Mouse (Mus musculus): ENCODE measurements at regions not wholly inside any gene's neighbourhood (a gene's known extent, or its start where the extent isn't known, plus 50 kb on each side); places are given as distances from the start of the nearest gene placed in this dataset.

GRCm38 (mm10) chr13:85430821-85431220 is 141.9 kb upstream of the Rasa1 start:
- DNase-seq (ENCODE audit: low spot score): no peak

GRCm38 (mm10) chr13:85430040-85430439 is 141.1 kb upstream of the Rasa1 start:
- DNase-seq (ENCODE audit: low spot score): no peak

GRCm38 (mm10) chr13:85418671-85419070 is 129.7 kb upstream of the Rasa1 start:
- DNase-seq (ENCODE audit: low spot score): no peak

GRCm38 (mm10) chr13:85414951-85415350 is 126.0 kb upstream of the Rasa1 start:
- no peak for DNase-seq (ENCODE audit: low spot score)

- no peak for DNase-seq (ENCODE audit: low spot score)
Observed at GRCm38 (mm10) chr13:85411327-85411726, 122.4 kb upstream of the Rasa1 start.

GRCm38 (mm10) chr13:85398834-85399233 is 109.9 kb upstream of the Rasa1 start:
- no peak for DNase-seq (ENCODE audit: low spot score)

GRCm38 (mm10) chr13:85376338-85376998 is 87.5 kb upstream of the Rasa1 start:
- DNase-seq (ENCODE audit: low spot score): no peak

- DNase-seq (ENCODE audit: low spot score): no peak
Observed at GRCm38 (mm10) chr13:85359621-85360020, 70.7 kb upstream of the Rasa1 start.

- no peak for DNase-seq (ENCODE audit: low spot score)
Observed at GRCm38 (mm10) chr13:85359143-85359542, 70.2 kb upstream of the Rasa1 start.

GRCm38 (mm10) chr13:85352061-85352460 is 63.1 kb upstream of the Rasa1 start:
- DNase-seq (ENCODE audit: low spot score): no peak

Data from left cerebral cortex, adult 11 months (tissue).